Mouse (Mus musculus): ENCODE measurements around the gene P2rx1. TPM values are rescaled to one million over a fixed set of nuclear protein-coding genes. Genes with fewer than 3 reads are reported as not detected.
A peak's percentile ranks its signal among the peaks of the same experiment; 100 is the strongest.

Gene P2rx1
- total and polyA plus RNA-seq, 2 experiments from 2014 or later, result 0.16 to 0.55 TPM

DNA sequence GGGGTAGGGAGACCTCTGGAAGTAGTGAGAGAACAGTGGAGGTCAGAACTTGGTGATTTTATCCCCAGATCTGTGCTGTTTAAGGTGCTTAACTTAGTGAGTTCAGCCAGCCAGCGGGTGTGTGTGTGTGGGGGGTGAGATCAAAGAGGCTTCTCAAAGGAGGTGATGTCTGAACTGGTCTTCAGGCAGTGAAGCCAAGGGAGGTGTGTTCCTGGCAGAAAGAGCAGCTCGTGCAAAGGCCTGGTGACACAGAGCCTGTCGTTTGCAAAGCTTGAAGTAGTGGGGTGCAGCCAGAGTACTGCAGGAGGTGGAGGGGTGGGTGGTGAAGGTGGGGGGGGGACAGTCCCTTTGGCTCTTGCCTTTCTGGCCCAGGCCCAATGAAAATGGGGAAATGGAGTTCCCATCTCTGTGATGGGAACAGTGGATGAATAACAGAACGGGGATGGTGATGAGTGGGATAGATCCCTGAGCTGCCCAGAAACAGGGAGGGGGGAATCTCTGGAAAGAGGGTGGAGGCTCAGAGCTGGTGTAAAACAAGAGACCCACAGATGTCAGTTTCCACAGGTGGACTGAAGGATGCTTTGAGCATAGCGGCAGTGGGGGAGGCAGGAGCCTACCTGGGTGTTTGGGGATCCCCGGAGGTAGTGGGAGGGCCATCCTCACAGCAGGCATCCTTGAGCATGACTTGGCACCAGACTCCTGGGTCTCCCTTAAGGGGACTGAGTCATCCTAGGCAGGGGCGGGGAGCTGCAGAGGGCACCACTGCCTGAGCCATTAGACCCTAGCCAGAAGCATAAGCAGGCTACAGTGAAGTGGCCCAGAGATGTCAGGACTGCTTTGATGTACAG is 22.3 kb downstream of the P2rx1 start:
- Histone ChIP-seq H3K4me2 (ENCODE audit: low read depth, low read length, poor library complexity, severe bottlenecking) (no peak overlapping the region), H3K9me3 (ENCODE audit: low read length) (no peaks in the 10 kb centered on the region), H3K27me3 (ENCODE audit: insufficient read depth, low read length) (no peaks in the 10 kb centered on the region), H3K36me3 (ENCODE audit: insufficient read depth, low read length) (peaks cover 4% of the 10 kb centered on the region; the same call in 1 of the 2 replicates), H3K4me1 (ENCODE audit: insufficient read depth, low read length) (peaks cover 6% of the 10 kb centered on the region; the same call in 1 of the 2 replicates), H3K4me3 (ENCODE audit: low read depth, low read length) (no peak overlapping the region), H3K9ac (replicated peaks; ENCODE audit: low read length, poor library complexity, severe bottlenecking) (0 out of 2 replicates have a peak overlapping the region, but pooled peaks have one; percentile 36), H3K27ac (ENCODE audit: low read depth, low read length) (no peak overlapping the region)
- 55% methylated on average over 7 of the region's 7 CpGs for WGBS
- DNase-seq (ENCODE audit: low spot score) (no peak), ATAC-seq (ENCODE audit: low FRiP score) (no peak)
- no peak for TF ChIP-seq CTCF (IDR thresholded peaks at IDR 0.05)

DNA sequence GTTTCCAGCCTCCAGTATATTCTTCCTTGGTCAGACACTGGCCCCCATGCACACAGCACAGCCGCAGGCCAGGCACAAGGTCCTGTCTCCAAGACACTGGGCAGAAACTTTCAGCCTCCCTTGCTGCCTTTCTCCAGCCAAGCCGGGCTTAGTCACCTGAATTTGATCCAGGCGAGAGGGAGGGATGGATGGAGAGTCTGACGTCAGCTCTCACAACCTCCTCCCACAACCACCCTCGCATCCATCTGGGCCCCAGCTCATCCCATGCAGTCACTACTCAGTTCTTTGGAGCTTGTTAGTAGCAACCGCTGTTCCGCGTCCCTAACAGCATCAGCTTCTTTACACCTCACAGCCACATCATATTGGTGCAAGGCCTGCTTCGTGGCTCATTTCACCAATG is 24.2 kb downstream of the P2rx1 start:
- Histone ChIP-seq H3K4me3 (ENCODE audit: low read depth, low read length) (no peak overlapping the region), H3K9ac (replicated peaks; ENCODE audit: low read length, poor library complexity, severe bottlenecking) (no peak overlapping the region), H3K27me3 (ENCODE audit: insufficient read depth, low read length) (no peaks in the 10 kb centered on the region), H3K4me1 (ENCODE audit: insufficient read depth, low read length) (peaks cover 6% of the 10 kb centered on the region; the same call in 1 of the 2 replicates), H3K36me3 (ENCODE audit: insufficient read depth, low read length) (peaks cover 12% of the 10 kb centered on the region; the same call in 1 of the 2 replicates), H3K9me3 (ENCODE audit: low read length) (no peaks in the 10 kb centered on the region), H3K4me2 (ENCODE audit: low read depth, low read length, poor library complexity, severe bottlenecking) (no peak overlapping the region), H3K27ac (ENCODE audit: low read depth, low read length) (no peak overlapping the region)
- 51% methylated on average over 9 of the region's 9 CpGs for WGBS
- no peak for TF ChIP-seq CTCF (IDR thresholded peaks at IDR 0.05)
- ATAC-seq (ENCODE audit: low FRiP score), result no peak
- DNase-seq (ENCODE audit: low spot score), result no peak

DNA sequence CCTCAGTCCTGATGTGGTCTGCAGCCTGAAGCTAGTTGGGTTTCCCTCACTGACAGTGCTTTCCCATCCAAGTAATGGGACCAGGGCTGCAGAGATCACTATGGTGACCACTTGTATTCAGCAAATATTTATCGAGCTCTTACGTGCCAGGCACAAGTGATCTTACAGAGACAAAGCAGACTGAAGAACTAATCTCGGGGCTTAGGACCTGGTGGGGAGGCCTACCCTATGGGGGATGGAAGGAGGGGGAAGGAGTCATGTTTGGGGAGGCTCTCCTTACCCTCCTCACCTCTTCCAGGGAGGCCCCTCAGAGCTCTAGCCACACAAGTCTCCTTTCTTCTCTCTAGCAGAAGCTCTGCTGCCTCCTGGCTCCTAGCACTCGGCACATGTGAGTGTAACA is 24.9 kb downstream of the P2rx1 start:
- 29% methylated on average over 4 of the region's 4 CpGs for WGBS
- H3K9ac ChIP-seq (replicated peaks; ENCODE audit: low read length, poor library complexity, severe bottlenecking), result no peak overlapping the region
- DNase-seq (ENCODE audit: low spot score) (no peak), ATAC-seq (ENCODE audit: low FRiP score) (no peak)
- H3K4me2 ChIP-seq (ENCODE audit: low read depth, low read length, poor library complexity, severe bottlenecking), result no peak overlapping the region
- peaks cover 6% of the 10 kb centered on the region; the same call in 1 of the 2 replicates for H3K4me1 ChIP-seq (ENCODE audit: insufficient read depth, low read length)
- H3K9me3 ChIP-seq (ENCODE audit: low read length), result no peaks in the 10 kb centered on the region
- H3K27me3 ChIP-seq (ENCODE audit: insufficient read depth, low read length), result no peaks in the 10 kb centered on the region
- no peak overlapping the region for H3K27ac ChIP-seq (ENCODE audit: low read depth, low read length)
- peaks cover 12% of the 10 kb centered on the region; the same call in 1 of the 2 replicates for H3K36me3 ChIP-seq (ENCODE audit: insufficient read depth, low read length)
- H3K4me3 ChIP-seq (ENCODE audit: low read depth, low read length), result no peak overlapping the region
- TF ChIP-seq CTCF (IDR thresholded peaks at IDR 0.05), result no peak

DNA sequence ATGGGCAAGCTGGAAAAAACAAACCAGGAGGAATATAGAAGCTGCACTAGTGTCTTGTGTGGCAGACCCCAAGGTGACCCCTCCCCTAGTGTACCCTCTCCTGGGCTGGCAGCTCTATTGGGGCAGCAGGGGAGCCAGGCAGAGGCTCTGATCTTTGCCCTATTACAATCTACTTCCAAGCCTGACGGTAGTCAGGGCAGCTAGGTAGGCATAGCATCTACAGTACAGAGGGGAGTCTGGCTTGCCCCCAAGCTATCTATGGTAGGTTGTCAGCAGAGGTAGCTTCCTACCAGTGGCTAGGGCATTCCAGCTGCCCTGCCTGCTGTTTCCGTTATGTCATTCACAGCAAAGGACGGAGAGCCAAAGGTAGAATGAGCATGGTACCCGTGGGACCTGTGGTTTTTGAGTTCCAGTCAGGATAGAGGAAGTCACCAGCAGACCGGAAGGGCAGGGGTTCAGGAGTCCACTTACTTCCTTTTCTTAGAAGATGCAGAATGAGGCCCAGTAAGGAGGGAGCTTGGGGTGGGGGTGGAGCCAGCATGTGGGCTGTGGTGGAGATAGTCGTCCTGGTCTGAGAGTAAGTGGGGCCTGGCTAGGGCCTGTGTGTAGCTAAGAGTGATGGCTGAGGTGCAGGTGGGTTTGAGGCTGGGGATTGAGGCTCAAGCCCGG is 25.5 kb downstream of the P2rx1 start:
- WGBS, result 68% methylated on average over 7 of the region's 7 CpGs
- no peak overlapping the region for H3K4me2 ChIP-seq (ENCODE audit: low read depth, low read length, poor library complexity, severe bottlenecking)
- no peak for DNase-seq (ENCODE audit: low spot score)
- no peak overlapping the region for H3K27ac ChIP-seq (ENCODE audit: low read depth, low read length)
- H3K36me3 ChIP-seq (ENCODE audit: insufficient read depth, low read length), result peaks cover 12% of the 10 kb centered on the region
- no peak for ATAC-seq (ENCODE audit: low FRiP score)
- H3K9ac ChIP-seq (replicated peaks; ENCODE audit: low read length, poor library complexity, severe bottlenecking), result no peak overlapping the region
- no peaks in the 10 kb centered on the region for H3K27me3 ChIP-seq (ENCODE audit: insufficient read depth, low read length)
- H3K9me3 ChIP-seq (ENCODE audit: low read length), result no peaks in the 10 kb centered on the region
- H3K4me1 ChIP-seq (ENCODE audit: insufficient read depth, low read length), result peaks cover 6% of the 10 kb centered on the region; the same call in 1 of the 2 replicates
- no peak for TF ChIP-seq CTCF (IDR thresholded peaks at IDR 0.05)
- no peak overlapping the region for H3K4me3 ChIP-seq (ENCODE audit: low read depth, low read length)

DNA sequence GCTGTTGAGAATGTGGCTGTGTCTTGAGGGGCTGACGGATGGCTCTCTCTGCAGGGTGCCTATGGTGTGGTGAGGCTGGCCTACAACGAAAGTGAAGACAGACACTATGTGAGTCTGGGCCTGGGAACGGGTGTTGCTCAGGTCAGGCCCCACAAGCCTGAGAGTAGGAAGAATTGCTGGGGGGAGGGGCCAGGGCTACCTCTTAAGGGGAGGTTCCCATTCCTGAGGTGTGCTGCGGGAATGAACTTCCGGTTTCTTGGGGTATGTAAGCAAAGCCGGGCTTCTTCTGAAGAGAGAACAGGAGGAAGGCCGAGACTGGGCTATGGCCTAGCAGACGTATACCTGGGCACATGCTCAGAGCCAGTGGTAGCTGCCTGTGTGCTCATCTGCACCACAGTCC is 28.1 kb downstream of the P2rx1 start:
- Histone ChIP-seq H3K27me3 (ENCODE audit: insufficient read depth, low read length) (no peaks in the 10 kb centered on the region), H3K27ac (ENCODE audit: low read depth, low read length) (no peak overlapping the region), H3K4me3 (ENCODE audit: low read depth, low read length) (no peak overlapping the region), H3K9me3 (ENCODE audit: low read length) (no peaks in the 10 kb centered on the region), H3K4me1 (ENCODE audit: insufficient read depth, low read length) (peaks cover 3% of the 10 kb centered on the region; the same call in 1 of the 2 replicates), H3K36me3 (ENCODE audit: insufficient read depth, low read length) (peaks cover 13% of the 10 kb centered on the region), H3K4me2 (ENCODE audit: low read depth, low read length, poor library complexity, severe bottlenecking) (no peak overlapping the region), H3K9ac (replicated peaks; ENCODE audit: low read length, poor library complexity, severe bottlenecking) (no peak overlapping the region)
- no peak for ATAC-seq (ENCODE audit: low FRiP score)
- no peak for DNase-seq (ENCODE audit: low spot score)
- 69% methylated on average over 8 of the region's 8 CpGs for WGBS
- TF ChIP-seq CTCF (IDR thresholded peaks at IDR 0.05), result no peak
